Mouse (Mus musculus) frontal cortex, postnatal 14 days (tissue): ENCODE measurements around the gene Dzank1.

ENCODE experiments used
- DNase-seq, 2 experiments: peaks; one replicate each; pipeline ENCODE4 v3.0.0; 2022; ENCODE audit warnings: low spot score in 2 of 2

The Dzank1 gene

GRCm38 (mm10) chr2:144465876-144466575, 61.2 kb downstream of the Dzank1 start:
- peak in 1 of 2 experiments; percentile 20 for DNase-seq

GRCm38 (mm10) chr2:144464799-144465760, 62.1 kb downstream of the Dzank1 start:
- DNase-seq = peak; percentile 41

DNA sequence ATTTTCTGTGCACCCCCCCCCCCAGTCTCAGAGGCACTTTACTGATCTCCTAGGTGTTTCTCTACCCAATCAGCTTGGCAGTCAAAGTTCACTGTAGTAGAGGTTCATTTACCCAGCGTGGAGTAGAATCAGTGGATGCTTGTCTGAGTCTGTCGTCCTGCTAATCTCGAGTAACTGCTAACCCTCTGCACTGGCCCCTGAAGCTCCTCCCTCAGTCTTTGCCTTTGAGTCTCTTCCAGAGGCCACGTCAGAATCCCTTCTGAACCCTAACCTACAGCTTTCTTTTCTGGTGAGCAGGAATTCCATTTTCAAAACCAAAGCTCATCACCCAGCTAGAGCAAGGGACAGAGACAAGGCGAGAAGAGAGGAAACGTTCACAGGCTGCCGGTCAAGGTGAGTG, 63.0 kb downstream of the Dzank1 start:
- no peak for DNase-seq

- peak; percentile 81 to 83 for DNase-seq
Observed at GRCm38 (mm10) chr2:144458975-144459754, 68.0 kb downstream of the Dzank1 start.

DNA sequence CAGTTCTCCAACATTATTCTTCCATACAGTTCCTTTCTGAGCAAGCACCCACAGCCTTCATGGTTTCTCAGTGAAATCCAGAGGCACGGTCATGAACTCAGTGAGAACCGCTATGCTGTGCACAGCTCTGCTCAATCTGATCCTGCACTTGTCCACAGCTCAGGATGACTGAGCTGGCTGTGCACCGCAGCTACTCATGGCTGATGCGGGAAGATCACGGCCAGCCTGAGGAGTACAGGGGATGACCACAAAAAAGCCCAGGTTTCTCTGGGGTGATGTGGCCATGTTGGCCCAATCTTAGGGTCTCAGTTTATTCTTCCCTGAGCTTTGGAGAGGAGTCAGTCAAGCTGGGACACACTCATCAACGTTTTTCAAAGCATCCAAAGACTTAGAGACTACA, 68.9 kb downstream of the Dzank1 start:
- no peak for DNase-seq

DNA sequence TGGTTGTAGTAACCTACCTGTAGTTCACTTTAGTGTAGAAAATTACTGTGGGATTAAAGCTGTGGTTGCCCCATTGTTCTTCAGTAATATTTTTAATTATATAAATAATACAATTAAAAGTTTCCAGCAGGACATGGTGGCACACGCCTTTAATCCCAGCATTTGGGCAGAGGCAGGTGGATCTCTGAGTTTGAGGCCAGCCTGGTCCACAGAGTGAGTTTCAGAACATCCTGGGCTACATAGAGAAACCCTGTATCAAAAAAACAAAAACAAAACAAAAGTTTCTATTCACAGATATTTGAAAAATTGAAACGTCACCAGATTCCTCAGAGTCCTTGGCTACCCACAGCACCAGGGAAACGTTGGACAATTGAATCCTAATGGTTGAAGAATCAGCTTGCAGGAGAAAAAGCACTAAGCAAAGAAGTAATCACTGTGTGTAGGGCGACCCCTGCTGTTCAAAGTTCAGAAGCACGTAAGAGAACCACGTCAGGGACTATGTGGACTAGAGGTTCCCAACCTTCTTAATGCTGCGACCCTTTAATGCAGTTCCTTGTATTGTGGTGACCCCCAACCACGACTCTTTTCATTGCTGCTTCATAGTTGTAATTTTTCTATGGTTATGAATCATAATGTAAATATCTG, 74.7 kb downstream of the Dzank1 start:
- DNase-seq = peak; percentile 52 to 81

- DNase-seq = no peak
Observed at GRCm38 (mm10) chr2:144450378-144450777, 76.8 kb downstream of the Dzank1 start.

GRCm38 (mm10) chr2:144446360-144446999, 80.7 kb downstream of the Dzank1 start:
- no peak for DNase-seq

DNA sequence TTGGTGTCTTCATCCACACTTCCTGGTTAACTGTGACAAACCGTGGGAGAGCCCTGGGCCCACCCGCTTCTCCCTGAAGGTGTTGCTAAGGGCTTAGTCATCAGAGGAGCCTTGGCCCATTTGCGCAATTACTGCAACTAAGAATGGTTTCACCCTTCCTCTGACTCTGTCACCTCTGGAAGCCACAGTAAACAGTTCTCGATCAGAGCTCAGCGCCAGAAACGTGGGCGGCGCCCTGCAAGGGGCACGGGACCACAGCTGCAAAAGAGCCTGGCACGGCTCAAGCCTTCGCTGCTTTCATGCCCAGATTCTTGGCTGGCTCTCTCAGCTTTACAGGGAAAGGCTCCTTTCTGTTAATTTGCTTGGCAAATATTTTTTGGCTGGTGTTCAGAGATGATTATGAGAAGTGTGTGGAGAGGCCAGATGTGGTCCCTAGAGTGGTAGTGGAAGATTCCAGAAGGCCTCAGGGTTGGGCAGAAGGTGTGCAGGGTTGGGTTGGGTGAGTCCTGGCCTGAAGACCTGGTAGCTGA, 85.8 kb downstream of the Dzank1 start:
- peak in 1 of 2 experiments; percentile 19 for DNase-seq

- no peak for DNase-seq
Observed at GRCm38 (mm10) chr2:144439191-144439700, 88.0 kb downstream of the Dzank1 start.

DNA sequence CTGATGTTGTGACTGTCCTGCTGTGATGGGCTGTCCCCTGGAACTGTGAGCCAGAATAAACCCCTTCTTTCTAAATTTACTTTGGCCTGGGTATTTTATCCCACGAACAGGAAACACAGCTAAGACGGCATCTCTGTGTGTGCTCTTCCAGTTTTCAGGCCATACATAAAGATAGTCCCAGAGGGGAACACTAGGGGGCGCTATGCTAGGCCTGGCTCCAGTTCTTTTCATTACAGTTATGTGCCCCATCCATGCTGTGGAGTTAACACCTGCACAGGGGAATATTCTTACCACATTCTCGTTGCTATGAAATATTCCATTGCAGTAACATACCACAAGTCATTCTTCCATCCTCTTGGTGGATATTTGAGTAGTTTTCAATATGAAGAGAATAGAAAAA, 88.8 kb downstream of the Dzank1 start:
- DNase-seq = no peak

DNA sequence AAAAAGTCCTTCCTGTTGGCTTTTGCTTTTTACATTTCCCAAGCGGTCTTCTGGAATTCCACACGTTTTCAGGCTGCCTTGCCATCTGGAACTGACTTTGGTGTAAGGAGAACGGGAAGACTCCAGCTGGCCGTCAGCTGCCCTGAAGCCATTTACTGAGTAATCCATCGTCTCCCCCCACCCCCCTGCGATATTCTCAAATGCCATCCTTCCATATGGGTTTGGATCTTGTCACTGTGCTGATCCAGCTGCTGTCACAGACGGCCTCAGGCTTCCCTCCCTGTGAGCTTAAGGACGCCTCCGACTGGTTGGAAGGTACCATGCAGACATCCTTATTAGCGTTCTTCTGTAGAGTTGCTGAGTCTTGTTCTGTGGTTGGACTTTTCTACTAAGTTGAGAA, 91.5 kb downstream of the Dzank1 start:
- peak in 1 of 2 experiments; percentile 26 for DNase-seq

- DNase-seq = no peak
Observed at GRCm38 (mm10) chr2:144431286-144431825, 95.9 kb downstream of the Dzank1 start.

DNA sequence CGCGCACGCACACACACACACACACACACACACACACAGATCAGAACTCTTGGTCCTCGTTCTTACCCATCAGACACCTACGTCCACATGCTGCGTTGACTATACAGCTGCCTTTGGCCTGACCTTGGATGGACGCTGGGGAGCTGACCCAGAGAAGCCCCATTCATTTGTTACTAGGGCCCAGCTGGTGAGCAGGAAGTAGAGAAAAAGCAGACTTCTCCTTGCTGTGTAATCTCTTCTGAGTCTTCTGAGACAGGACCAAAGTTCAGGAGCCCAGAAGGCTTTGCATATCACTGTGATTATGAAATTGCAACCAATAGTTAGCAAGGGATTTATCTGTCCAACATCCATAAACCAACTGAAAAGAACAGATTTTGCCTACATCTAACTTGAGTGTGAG, 98.0 kb downstream of the Dzank1 start:
- no peak for DNase-seq

DNA sequence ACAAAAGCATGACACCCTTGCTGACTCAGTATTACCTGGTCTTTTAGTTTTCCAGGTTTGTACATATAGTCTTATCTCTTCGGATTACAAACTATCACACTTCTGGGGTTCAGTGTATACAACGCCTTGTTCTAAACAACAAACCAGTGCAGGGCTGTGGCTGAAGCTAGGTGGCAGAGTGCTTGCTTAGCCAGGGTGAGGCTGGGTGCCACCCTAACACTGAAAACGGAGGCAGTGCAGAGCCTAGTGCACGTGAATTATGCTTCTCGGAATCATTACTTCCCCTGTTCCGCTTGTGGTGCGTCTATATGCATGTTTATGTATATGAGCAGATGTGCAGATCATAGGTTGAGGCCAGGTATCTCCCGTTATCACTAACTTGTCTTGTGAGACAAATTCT, 98.6 kb downstream of the Dzank1 start:
- no peak for DNase-seq

DNA sequence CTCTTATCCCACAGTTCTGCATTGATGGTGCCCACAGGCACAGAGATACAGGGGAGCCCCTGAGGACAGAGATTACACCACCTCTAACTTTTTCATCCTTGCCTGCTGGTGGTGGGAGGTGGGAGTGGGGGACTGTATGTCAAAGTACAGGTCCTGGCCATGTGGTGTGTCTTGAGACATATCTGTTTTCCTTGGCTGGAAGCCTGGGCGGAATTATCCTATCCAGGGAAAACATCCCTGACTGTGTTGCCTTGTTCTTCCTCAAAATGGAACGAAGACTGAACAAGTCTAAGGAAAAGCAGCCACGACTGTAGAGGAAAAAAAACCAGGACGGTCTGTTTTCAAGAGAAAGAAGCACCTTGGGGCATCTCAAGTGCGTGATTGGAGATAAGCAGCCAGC, 99.4 kb downstream of the Dzank1 start:
- DNase-seq = no peak

GRCm38 (mm10) chr2:144425761-144426160, 101.5 kb downstream of the Dzank1 start:
- no peak for DNase-seq

GRCm38 (mm10) chr2:144422094-144422675, 105.0 kb downstream of the Dzank1 start:
- DNase-seq = no peak
